Mouse (Mus musculus): Measurements from ENCODE around the gene Rhox4e.
"Not testable (repeated sequence)": the region's sequence is repeated elsewhere in the genome, so short reads cannot be mapped to it uniquely, and the experiment has no call there.

The Rhox4e gene

GRCm38 (mm10) chrX:37557112-37557511 is at the start of gene Rhox4e:
Rhox4e (plus strand) TSS chrX:37557412.
- DNase-seq (ENCODE audit: extremely low read depth, insufficient read length, low spot score): not testable (repeated sequence)

- DNase-seq (ENCODE audit: extremely low read depth, insufficient read length, low spot score): not testable (repeated sequence)
Measured at GRCm38 (mm10) chrX:37514059-37514458, 43.2 kb upstream of the Rhox4e start, which contains the start of gene Rhox4d. Rhox4d (plus strand) TSS chrX:37514359.

GRCm38 (mm10) chrX:37530152-37530551 is 27.1 kb upstream of the Rhox4e start, which contains the start of gene Rhox2e:
Rhox2e (plus strand) TSS chrX:37530452.
- DNase-seq (ENCODE audit: extremely low read depth, insufficient read length, low spot score): not testable (repeated sequence)

- not testable (repeated sequence) for DNase-seq (ENCODE audit: extremely low read depth, insufficient read length, low spot score)
Measured at GRCm38 (mm10) chrX:37541719-37542118, 15.5 kb upstream of the Rhox4e start, which contains the start of gene Rhox3e. Rhox3e (plus strand) TSS chrX:37542019.

GRCm38 (mm10) chrX:37571105-37571504 is 13.9 kb downstream of the Rhox4e start, which contains the start of gene Rhox2f:
Rhox2f (plus strand) TSS chrX:37571405.
- not testable (repeated sequence) for DNase-seq (ENCODE audit: extremely low read depth, insufficient read length, low spot score)

- DNase-seq (ENCODE audit: extremely low read depth, insufficient read length, low spot score): peak; percentile 14
Measured at GRCm38 (mm10) chrX:37572638-37573037, 15.4 kb downstream of the Rhox4e start.

GRCm38 (mm10) chrX:37580692-37581091 is 23.5 kb downstream of the Rhox4e start, which contains the start of gene Rhox3f:
Rhox3f (plus strand) TSS chrX:37580992.
- DNase-seq (ENCODE audit: extremely low read depth, insufficient read length, low spot score): not testable (repeated sequence)

GRCm38 (mm10) chrX:37607604-37608003 is 50.4 kb downstream of the Rhox4e start, which contains the start of gene Rhox4f:
Rhox4f (minus strand) TSS chrX:37607704.
- not testable (repeated sequence) for DNase-seq (ENCODE audit: extremely low read depth, insufficient read length, low spot score)

Data from 3134 (cell line).